Mouse (Mus musculus): ENCODE measurements around the gene Amy2a1. TPM values are rescaled to one million over a fixed set of nuclear protein-coding genes. Genes with fewer than 3 reads are reported as not detected.
"Not testable (repeated sequence)": the region's sequence is repeated elsewhere in the genome, so short reads cannot be mapped to it uniquely, and the experiment has no call there.

The Amy2a1 gene
- polyA plus RNA-seq (2015; fragmentation: Nextera tagmentation; extraction: Ambion mirVana): 3,476 and 4,812 TPM in 2 replicates

GRCm38 (mm10) chr3:113532328-113532727, at the start of gene Amy2a1:
Gene Amy2a1, minus strand, starts transcription at chr3:113532428.
- WGBS: 75% methylated on average over 3 of the region's 3 CpGs

GRCm38 (mm10) chr3:113574578-113574977, 42.4 kb upstream of the Amy2a1 start:
- H3K36me3 ChIP-seq: no peaks in the 10 kb centered on the region
- no peak overlapping the region for H3K27ac ChIP-seq
- WGBS: 61% methylated on average over 4 of the region's 4 CpGs
- no peak overlapping the region for H3K4me3 ChIP-seq (replicated peaks)
- ATAC-seq (ENCODE audit: insufficient read depth, low FRiP score, low read depth): no peak
- H3K4me1 ChIP-seq: no peaks in the 10 kb centered on the region
- H3K4me2 ChIP-seq: no peak overlapping the region
- no peaks in the 10 kb centered on the region for H3K9me3 ChIP-seq
- H3K27me3 ChIP-seq (replicated peaks): no peaks in the 10 kb centered on the region
- no peak overlapping the region for H3K9ac ChIP-seq

More at GRCm38 (mm10) chr3:113532328-113532727, at the start of gene Amy2a1:
- not testable (repeated sequence) for H3K4me1 ChIP-seq; ATAC-seq (ENCODE audit: insufficient read depth, low FRiP score, low read depth); H3K36me3 ChIP-seq; H3K4me3 ChIP-seq (replicated peaks); H3K4me2 ChIP-seq; H3K27ac ChIP-seq; H3K9ac ChIP-seq; H3K27me3 ChIP-seq (replicated peaks); H3K9me3 ChIP-seq

- ATAC-seq (ENCODE audit: insufficient read depth, low FRiP score, low read depth): no peak
- Histone ChIP-seq H3K4me1 (no peaks in the 10 kb centered on the region), H3K9me3 (no peaks in the 10 kb centered on the region), H3K4me3 (replicated peaks) (no peak overlapping the region), H3K27me3 (replicated peaks) (no peaks in the 10 kb centered on the region), H3K4me2 (no peak overlapping the region), H3K27ac (no peak overlapping the region), H3K9ac (no peak overlapping the region), H3K36me3 (no peaks in the 10 kb centered on the region)
- 59% methylated on average over 2 of the region's 2 CpGs for WGBS
Observed at GRCm38 (mm10) chr3:113574138-113574537, 41.9 kb upstream of the Amy2a1 start.

- no peaks in the 10 kb centered on the region for H3K27me3 ChIP-seq (replicated peaks)
- H3K9me3 ChIP-seq: no peaks in the 10 kb centered on the region
- H3K4me2 ChIP-seq: no peak overlapping the region
- H3K4me1 ChIP-seq: no peaks in the 10 kb centered on the region
- H3K9ac ChIP-seq: no peak overlapping the region
- no peak overlapping the region for H3K27ac ChIP-seq
- H3K36me3 ChIP-seq: no peaks in the 10 kb centered on the region
- no peak for ATAC-seq (ENCODE audit: insufficient read depth, low FRiP score, low read depth)
- 57% methylated on average over 3 of the region's 3 CpGs for WGBS
- H3K4me3 ChIP-seq (replicated peaks): no peak overlapping the region
Observed at GRCm38 (mm10) chr3:113572158-113572557, 39.9 kb upstream of the Amy2a1 start.

DNA sequence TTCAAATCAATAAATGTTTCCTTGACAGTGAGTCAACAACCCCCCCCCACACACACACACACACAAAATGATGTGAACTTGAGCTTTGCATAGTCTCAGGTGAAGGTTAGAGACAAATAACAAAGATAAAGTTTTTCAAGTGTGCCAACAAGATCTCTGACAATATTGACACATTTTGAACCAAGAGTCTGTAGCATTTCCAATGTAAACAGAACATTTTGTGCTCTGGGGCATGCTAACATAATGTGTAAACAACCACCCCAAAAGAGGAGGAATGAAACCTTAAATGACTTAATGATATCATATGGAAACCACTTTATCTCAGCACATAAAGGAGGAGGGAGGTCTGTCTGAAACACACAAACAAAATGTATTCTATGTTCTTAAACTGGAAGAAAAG, 7.5 kb upstream of the Amy2a1 start:
- peak; percentile 64; the same call in 1 of the 2 replicates for ATAC-seq (ENCODE audit: insufficient read depth, low FRiP score, low read depth)
- H3K4me1 ChIP-seq: no peaks in the 10 kb centered on the region
- no peak overlapping the region for H3K4me3 ChIP-seq (replicated peaks)
- H3K27me3 ChIP-seq (replicated peaks): no peaks in the 10 kb centered on the region
- H3K9me3 ChIP-seq: no peaks in the 10 kb centered on the region
- H3K9ac ChIP-seq: no peak overlapping the region
- no peak overlapping the region for H3K27ac ChIP-seq
- H3K36me3 ChIP-seq: no peaks in the 10 kb centered on the region
- H3K4me2 ChIP-seq: no peak overlapping the region

Other genes with a start within 250 kb of the Amy2a1 start
- 674 and 990 TPM in 2 replicates for gene Amy2a4, start 241.0 kb downstream of the Amy2a1 start, polyA plus RNA-seq (2015; fragmentation: Nextera tagmentation; extraction: Ambion mirVana)
- 674 and 990 TPM in 2 replicates for gene Amy2a3, start 208.4 kb downstream of the Amy2a1 start, polyA plus RNA-seq (2015; fragmentation: Nextera tagmentation; extraction: Ambion mirVana)
- gene Amy2a2, start 175.8 kb downstream of the Amy2a1 start, polyA plus RNA-seq (2015; fragmentation: Nextera tagmentation; extraction: Ambion mirVana): 674 and 990 TPM in 2 replicates
- gene Amy1, start 74.3 kb upstream of the Amy2a1 start, polyA plus RNA-seq (2015; fragmentation: Nextera tagmentation; extraction: Ambion mirVana): 3.0 and 3.6 TPM in 2 replicates
- gene Rnpc3, start 97.7 kb upstream of the Amy2a1 start, polyA plus RNA-seq (2015; fragmentation: Nextera tagmentation; extraction: Ambion mirVana): 32.1 and 36.8 TPM in 2 replicates

All from stomach, embryonic 15.5 days (tissue).